ENCODE assay signal across 15 mouse cellular contexts in genomic region chr2:32824778-32825177, GRCm38 (mm10). TPM values are rescaled to one million over a fixed set of nuclear protein-coding genes. Genes with fewer than 3 reads are reported as not detected.
DNase-seq lines count a peak whose midpoint lies in the region; ATAC-seq and TF ChIP-seq lines count a peak whose summit lies in the region.
"Had no signal": no experiment of that assay in that cellular context is flagged by ENCODE, and none has a peak within 500 bp of the region (broad histone marks: within the 10 kb centered on the region; RNA-seq: fewer than 3 reads in every experiment).

No protein-coding gene starts in this region.

- no peak for ATAC-seq in intestine, embryonic 15.5 days
- no peak for ATAC-seq in intestine, postnatal 0 days
- no peak for ATAC-seq in midbrain, embryonic 11.5 days (ENCODE audit: low FRiP score)
- ATAC-seq in midbrain, embryonic 13.5 days = no peak
- ATAC-seq in embryonic facial prominence, embryonic 12.5 days (ENCODE audit: insufficient number of reproducible peaks, insufficient read depth, low FRiP score, low TSS enrichment) = no peak
- ATAC-seq in hindbrain, embryonic 15.5 days (ENCODE audit: low FRiP score, low read depth) = no peak
- no peak for ATAC-seq in lung, postnatal 0 days
- ATAC-seq: Patski had no signal

- no peak overlapping the region for H3K4me3 ChIP-seq in intestine, embryonic 15.5 days (replicated peaks)
- no peak overlapping the region for H3K4me3 ChIP-seq in intestine, postnatal 0 days (ENCODE audit: low read depth, low read length)
- no peak overlapping the region for H3K4me3 ChIP-seq in midbrain, embryonic 11.5 days (ENCODE audit: low read depth, low read length)
- no peak overlapping the region for H3K4me3 ChIP-seq in midbrain, embryonic 13.5 days (replicated peaks)
- no peak overlapping the region for H3K4me3 ChIP-seq in embryonic facial prominence, embryonic 12.5 days
- no peak overlapping the region for H3K4me3 ChIP-seq in hindbrain, embryonic 15.5 days
- no peak overlapping the region for H3K4me3 ChIP-seq in lung, postnatal 0 days (ENCODE audit: low read depth, low read length)
- H3K4me3 ChIP-seq: embryonic facial prominence, embryonic 15.5 days; heart, embryonic 12.5 days; liver, embryonic 13.5 days; neural tube, embryonic 12.5 days had no signal

- no peak for TF ChIP-seq EP300 in lung, postnatal 0 days (IDR thresholded peaks at IDR 0.05)

- 0 out of 2 replicates have a peak overlapping the region, but pooled peaks have one; percentile 36 for H3K27ac ChIP-seq in intestine, embryonic 15.5 days
- no peak overlapping the region for H3K27ac ChIP-seq in intestine, postnatal 0 days (ENCODE audit: low read depth, low read length)
- H3K27ac ChIP-seq in midbrain, embryonic 11.5 days (ENCODE audit: low read depth, low read length) = peak overlapping the region; percentile 67; the same call in 1 of the 2 replicates
- no peak overlapping the region for H3K27ac ChIP-seq in midbrain, embryonic 13.5 days
- H3K27ac ChIP-seq in embryonic facial prominence, embryonic 12.5 days = 0 out of 2 replicates have a peak overlapping the region, but pooled peaks have one; percentile 2
- 0 out of 2 replicates have a peak overlapping the region, but pooled peaks have one; percentile 10 for H3K27ac ChIP-seq in hindbrain, embryonic 15.5 days (replicated peaks)
- H3K27ac ChIP-seq in lung, postnatal 0 days (ENCODE audit: low read length) = no peak overlapping the region
- H3K27ac ChIP-seq: embryonic facial prominence, embryonic 15.5 days; liver, embryonic 13.5 days; neural tube, embryonic 12.5 days had no signal

- no peak for DNase-seq in midbrain, embryonic 11.5 days (ENCODE audit: low spot score, missing footprints)
- DNase-seq in lung, postnatal 0 days (ENCODE audit: low spot score) = no peak
- DNase-seq: adrenal gland, postnatal 10 days; kidney, adult 11 months; liver, embryonic 13.5 days; thymus, postnatal 25 days had no signal

- no peak overlapping the region for H3K9ac ChIP-seq in intestine, embryonic 15.5 days
- H3K9ac ChIP-seq in intestine, postnatal 0 days (ENCODE audit: low read depth, low read length) = no peak overlapping the region
- H3K9ac ChIP-seq in midbrain, embryonic 11.5 days (ENCODE audit: low read length) = no peak overlapping the region
- H3K9ac ChIP-seq in midbrain, embryonic 13.5 days (replicated peaks) = no peak overlapping the region
- H3K9ac ChIP-seq in embryonic facial prominence, embryonic 12.5 days = no peak overlapping the region
- no peak overlapping the region for H3K9ac ChIP-seq in hindbrain, embryonic 15.5 days
- H3K9ac ChIP-seq in lung, postnatal 0 days (replicated peaks; ENCODE audit: low read depth) = no peak overlapping the region
- H3K9ac ChIP-seq: embryonic facial prominence, embryonic 15.5 days; heart, embryonic 12.5 days; liver, embryonic 13.5 days; neural tube, embryonic 12.5 days had no signal

- 86% methylated on average over 1 of the region's 1 CpGs for WGBS in intestine, embryonic 15.5 days
- 70% methylated on average over 1 of the region's 1 CpGs for whole genome bisulfite sequencing in intestine, postnatal 0 days
- 100% methylated on average over 1 of the region's 1 CpGs for WGBS in midbrain, embryonic 11.5 days
- WGBS in midbrain, embryonic 13.5 days = 88% methylated on average over 1 of the region's 1 CpGs
- 83% methylated on average over 1 of the region's 1 CpGs for WGBS in embryonic facial prominence, embryonic 12.5 days
- 100% methylated on average over 1 of the region's 1 CpGs for WGBS in hindbrain, embryonic 15.5 days
- WGBS in lung, postnatal 0 days = 84% methylated on average over 1 of the region's 1 CpGs

- H3K4me1 ChIP-seq in intestine, embryonic 15.5 days (replicated peaks) = peaks cover 15% of the 10 kb centered on the region
- no peaks in the 10 kb centered on the region for H3K4me1 ChIP-seq in intestine, postnatal 0 days (replicated peaks; ENCODE audit: control insufficient read depth, insufficient read depth, low read length)
- peaks cover 7% of the 10 kb centered on the region for H3K4me1 ChIP-seq in midbrain, embryonic 11.5 days (ENCODE audit: control insufficient read depth, insufficient read depth, low read length)
- H3K4me1 ChIP-seq in midbrain, embryonic 13.5 days (replicated peaks) = peaks cover 29% of the 10 kb centered on the region
- peaks cover 16% of the 10 kb centered on the region for H3K4me1 ChIP-seq in embryonic facial prominence, embryonic 12.5 days
- H3K4me1 ChIP-seq in hindbrain, embryonic 15.5 days (replicated peaks) = peaks cover 13% of the 10 kb centered on the region
- H3K4me1 ChIP-seq in lung, postnatal 0 days (ENCODE audit: insufficient read depth, low read depth, low read length) = peaks cover 5% of the 10 kb centered on the region; the same call in 1 of the 2 replicates
- H3K4me1 ChIP-seq: embryonic facial prominence, embryonic 15.5 days had no signal

- H3K4me2 ChIP-seq in intestine, embryonic 15.5 days (replicated peaks) = no peak overlapping the region
- no peak overlapping the region for H3K4me2 ChIP-seq in intestine, postnatal 0 days (replicated peaks; ENCODE audit: low read depth)
- no peak overlapping the region for H3K4me2 ChIP-seq in midbrain, embryonic 11.5 days
- H3K4me2 ChIP-seq in midbrain, embryonic 13.5 days (replicated peaks) = no peak overlapping the region
- no peak overlapping the region for H3K4me2 ChIP-seq in embryonic facial prominence, embryonic 12.5 days (replicated peaks)
- H3K4me2 ChIP-seq in hindbrain, embryonic 15.5 days = no peak overlapping the region
- H3K4me2 ChIP-seq in lung, postnatal 0 days (replicated peaks; ENCODE audit: low read depth, low read length) = no peak overlapping the region
- H3K4me2 ChIP-seq: embryonic facial prominence, embryonic 15.5 days; heart, embryonic 12.5 days; liver, embryonic 13.5 days; neural tube, embryonic 12.5 days had no signal

- H3K27me3 ChIP-seq in intestine, embryonic 15.5 days (replicated peaks) = no peaks in the 10 kb centered on the region
- no peaks in the 10 kb centered on the region for H3K27me3 ChIP-seq in intestine, postnatal 0 days (replicated peaks; ENCODE audit: control insufficient read depth, insufficient read depth, low read length)
- H3K27me3 ChIP-seq in midbrain, embryonic 11.5 days (ENCODE audit: control insufficient read depth, insufficient read depth, low read length) = no peaks in the 10 kb centered on the region
- no peaks in the 10 kb centered on the region for H3K27me3 ChIP-seq in midbrain, embryonic 13.5 days
- H3K27me3 ChIP-seq in embryonic facial prominence, embryonic 12.5 days = no peaks in the 10 kb centered on the region
- no peaks in the 10 kb centered on the region for H3K27me3 ChIP-seq in hindbrain, embryonic 15.5 days
- no peaks in the 10 kb centered on the region for H3K27me3 ChIP-seq in lung, postnatal 0 days (replicated peaks; ENCODE audit: insufficient read depth, low read length)
- H3K27me3 ChIP-seq: embryonic facial prominence, embryonic 15.5 days; heart, embryonic 12.5 days; liver, embryonic 13.5 days; neural tube, embryonic 12.5 days; Patski had no signal

- no peak for TF ChIP-seq CTCF in intestine, postnatal 0 days (IDR thresholded peaks at IDR 0.05; ENCODE audit: low read depth)
- TF ChIP-seq CTCF in lung, postnatal 0 days (IDR thresholded peaks at IDR 0.05) = no peak

- H3K36me3 ChIP-seq in intestine, embryonic 15.5 days = no peaks in the 10 kb centered on the region
- H3K36me3 ChIP-seq in intestine, postnatal 0 days (ENCODE audit: control insufficient read depth, insufficient read depth) = no peaks in the 10 kb centered on the region
- H3K36me3 ChIP-seq in midbrain, embryonic 11.5 days (ENCODE audit: control insufficient read depth, insufficient read depth, low read length) = no peaks in the 10 kb centered on the region
- peaks cover 15% of the 10 kb centered on the region; the same call in 1 of the 2 replicates for H3K36me3 ChIP-seq in midbrain, embryonic 13.5 days
- no peaks in the 10 kb centered on the region for H3K36me3 ChIP-seq in embryonic facial prominence, embryonic 12.5 days
- H3K36me3 ChIP-seq in hindbrain, embryonic 15.5 days = peaks cover 13% of the 10 kb centered on the region; the same call in 1 of the 2 replicates
- H3K36me3 ChIP-seq in lung, postnatal 0 days (ENCODE audit: insufficient read depth, low read length) = no peaks in the 10 kb centered on the region
- H3K36me3 ChIP-seq: embryonic facial prominence, embryonic 15.5 days; liver, embryonic 13.5 days had no signal

- no peaks in the 10 kb centered on the region for H3K9me3 ChIP-seq in intestine, embryonic 15.5 days
- H3K9me3 ChIP-seq in intestine, postnatal 0 days (ENCODE audit: control insufficient read depth) = no peaks in the 10 kb centered on the region
- H3K9me3 ChIP-seq in midbrain, embryonic 11.5 days (ENCODE audit: control insufficient read depth, low read length) = no peaks in the 10 kb centered on the region
- no peaks in the 10 kb centered on the region for H3K9me3 ChIP-seq in midbrain, embryonic 13.5 days
- H3K9me3 ChIP-seq in embryonic facial prominence, embryonic 12.5 days = no peaks in the 10 kb centered on the region
- no peaks in the 10 kb centered on the region for H3K9me3 ChIP-seq in hindbrain, embryonic 15.5 days
- H3K9me3 ChIP-seq in lung, postnatal 0 days (ENCODE audit: low read length) = no peaks in the 10 kb centered on the region
- H3K9me3 ChIP-seq: embryonic facial prominence, embryonic 15.5 days; heart, embryonic 12.5 days; liver, embryonic 13.5 days; neural tube, embryonic 12.5 days had no signal

RNA-seq across cellular contexts. Expression of gene Stxbp1, which starts 22.3 kb away (rescaled TPM):
- 21.2 and 22.1 TPM in 2 replicates for polyA plus RNA-seq in intestine, embryonic 15.5 days (2015; fragmentation: Nextera tagmentation; extraction: Ambion mirVana)
- 12.1 and 12.2 TPM in 2 replicates for polyA plus RNA-seq in intestine, postnatal 0 days (2015; fragmentation: Nextera tagmentation; extraction: Ambion mirVana)
- 51.4 and 53.8 TPM in 2 replicates for polyA plus RNA-seq in midbrain, embryonic 11.5 days (2014; fragmentation: Nextera tagmentation; extraction: Ambion mirVana)
- 165 and 168 TPM in 2 replicates for polyA plus RNA-seq in midbrain, embryonic 13.5 days (2015; fragmentation: Nextera tagmentation; extraction: Ambion mirVana)
- 28.3 and 32.4 TPM in 2 replicates for polyA plus RNA-seq in embryonic facial prominence, embryonic 12.5 days (2016; fragmentation: Nextera tagmentation; extraction: Ambion mirVana)
- 296 and 323 TPM in 2 replicates for polyA plus RNA-seq in hindbrain, embryonic 15.5 days (2015; fragmentation: Nextera tagmentation; extraction: Ambion mirVana)
- 22.2 and 22.4 TPM in 2 replicates for polyA plus RNA-seq in lung, postnatal 0 days (2015; fragmentation: Nextera tagmentation; extraction: Ambion mirVana)

RNA-seq across cellular contexts. Expression of gene Cfap157, which starts 40.5 kb away (rescaled TPM):
- polyA plus RNA-seq in intestine, embryonic 15.5 days (2015; fragmentation: Nextera tagmentation; extraction: Ambion mirVana) = 0.26 and 0.61 TPM in 2 replicates
- polyA plus RNA-seq in intestine, postnatal 0 days (2015; fragmentation: Nextera tagmentation; extraction: Ambion mirVana) = 0.47 and 0.76 TPM in 2 replicates
- 0.08 and 0.28 TPM in 2 replicates for polyA plus RNA-seq in midbrain, embryonic 11.5 days (2014; fragmentation: Nextera tagmentation; extraction: Ambion mirVana)
- 0.46 and 2.0 TPM in 2 replicates for polyA plus RNA-seq in midbrain, embryonic 13.5 days (2015; fragmentation: Nextera tagmentation; extraction: Ambion mirVana)
- 0.74 and 1.6 TPM in 2 replicates for polyA plus RNA-seq in embryonic facial prominence, embryonic 12.5 days (2016; fragmentation: Nextera tagmentation; extraction: Ambion mirVana)
- 1.3 and 2.0 TPM in 2 replicates for polyA plus RNA-seq in hindbrain, embryonic 15.5 days (2015; fragmentation: Nextera tagmentation; extraction: Ambion mirVana)
- polyA plus RNA-seq in lung, postnatal 0 days (2015; fragmentation: Nextera tagmentation; extraction: Ambion mirVana) = 2.2 and 5.2 TPM in 2 replicates

RNA-seq across cellular contexts. Expression of gene Ptrh1, which starts 49.2 kb away (rescaled TPM):
- 5.5 and 6.4 TPM in 2 replicates for polyA plus RNA-seq in intestine, embryonic 15.5 days (2015; fragmentation: Nextera tagmentation; extraction: Ambion mirVana)
- polyA plus RNA-seq in intestine, postnatal 0 days (2015; fragmentation: Nextera tagmentation; extraction: Ambion mirVana) = 8.4 and 10.5 TPM in 2 replicates
- polyA plus RNA-seq in midbrain, embryonic 11.5 days (2014; fragmentation: Nextera tagmentation; extraction: Ambion mirVana) = 3.2 and 3.9 TPM in 2 replicates
- 4.1 and 4.2 TPM in 2 replicates for polyA plus RNA-seq in midbrain, embryonic 13.5 days (2015; fragmentation: Nextera tagmentation; extraction: Ambion mirVana)
- 3.3 and 6.4 TPM in 2 replicates for polyA plus RNA-seq in embryonic facial prominence, embryonic 12.5 days (2016; fragmentation: Nextera tagmentation; extraction: Ambion mirVana)
- polyA plus RNA-seq in hindbrain, embryonic 15.5 days (2015; fragmentation: Nextera tagmentation; extraction: Ambion mirVana) = 4.3 and 5.0 TPM in 2 replicates
- 2.9 and 3.3 TPM in 2 replicates for polyA plus RNA-seq in lung, postnatal 0 days (2015; fragmentation: Nextera tagmentation; extraction: Ambion mirVana)

RNA-seq across cellular contexts. Expression of gene Ttc16, which starts 49.3 kb away (rescaled TPM):
- 0.18 and 0.29 TPM in 2 replicates for polyA plus RNA-seq in intestine, embryonic 15.5 days (2015; fragmentation: Nextera tagmentation; extraction: Ambion mirVana)
- 0.04 and 0.09 TPM in 2 replicates for polyA plus RNA-seq in intestine, postnatal 0 days (2015; fragmentation: Nextera tagmentation; extraction: Ambion mirVana)
- 0.26 and 0.30 TPM in 2 replicates for polyA plus RNA-seq in midbrain, embryonic 11.5 days (2014; fragmentation: Nextera tagmentation; extraction: Ambion mirVana)
- 0.35 and 0.52 TPM in 2 replicates for polyA plus RNA-seq in midbrain, embryonic 13.5 days (2015; fragmentation: Nextera tagmentation; extraction: Ambion mirVana)
- polyA plus RNA-seq in embryonic facial prominence, embryonic 12.5 days (2016; fragmentation: Nextera tagmentation; extraction: Ambion mirVana) = 0.23 and 0.34 TPM in 2 replicates
- 0.59 and 0.62 TPM in 2 replicates for polyA plus RNA-seq in hindbrain, embryonic 15.5 days (2015; fragmentation: Nextera tagmentation; extraction: Ambion mirVana)
- polyA plus RNA-seq in lung, postnatal 0 days (2015; fragmentation: Nextera tagmentation; extraction: Ambion mirVana) = 1.8 and 2.4 TPM in 2 replicates

RNA-seq across cellular contexts. Expression of gene Fam129b, which starts 51.1 kb away (rescaled TPM):
- 40.4 and 42.2 TPM in 2 replicates for polyA plus RNA-seq in intestine, embryonic 15.5 days (2015; fragmentation: Nextera tagmentation; extraction: Ambion mirVana)
- 13.9 and 15.3 TPM in 2 replicates for polyA plus RNA-seq in intestine, postnatal 0 days (2015; fragmentation: Nextera tagmentation; extraction: Ambion mirVana)
- polyA plus RNA-seq in midbrain, embryonic 11.5 days (2014; fragmentation: Nextera tagmentation; extraction: Ambion mirVana) = 10.3 and 10.6 TPM in 2 replicates
- polyA plus RNA-seq in midbrain, embryonic 13.5 days (2015; fragmentation: Nextera tagmentation; extraction: Ambion mirVana) = 20.9 and 27.5 TPM in 2 replicates
- polyA plus RNA-seq in embryonic facial prominence, embryonic 12.5 days (2016; fragmentation: Nextera tagmentation; extraction: Ambion mirVana) = 48.8 and 54.7 TPM in 2 replicates
- 33.5 and 33.9 TPM in 2 replicates for polyA plus RNA-seq in hindbrain, embryonic 15.5 days (2015; fragmentation: Nextera tagmentation; extraction: Ambion mirVana)
- polyA plus RNA-seq in lung, postnatal 0 days (2015; fragmentation: Nextera tagmentation; extraction: Ambion mirVana) = 121 and 150 TPM in 2 replicates

Comparison
In these comparisons a context has a peak if more than half of its experiments do, and no peak if none do; other contexts are left out.
1. H3K27ac ChIP-seq: peak in intestine, embryonic 15.5 days (single experiment), midbrain, embryonic 11.5 days (single experiment), embryonic facial prominence, embryonic 12.5 days (single experiment) and hindbrain, embryonic 15.5 days (single experiment); none in intestine, postnatal 0 days (single experiment), midbrain, embryonic 13.5 days (single experiment) and lung, postnatal 0 days (single experiment).